Mouse (Mus musculus) spleen, postnatal 4 days (tissue): Measurements from ENCODE around the gene Olfr525.

ENCODE experiments used
- DNase-seq, 2 experiments: peaks; one replicate each; pipeline ENCODE4 v3.0.0; 2022; ENCODE audit warnings: low spot score in 2 of 2

The Olfr525 gene

GRCm38 (mm10) chr7:140320558-140320957 lies at the start of gene Olfr525:
Gene Olfr525 (plus strand): TSS chr7:140320858.
- peak in 1 of 2 experiments; percentile 49 for DNase-seq

- DNase-seq = peak in 1 of 2 experiments; percentile 54
Measured at GRCm38 (mm10) chr7:140295746-140296145, 24.9 kb upstream of the Olfr525 start.

GRCm38 (mm10) chr7:140296876-140297275 lies 23.8 kb upstream of the Olfr525 start:
- no peak for DNase-seq

- DNase-seq = no peak
Measured at GRCm38 (mm10) chr7:140299416-140299815, 21.2 kb upstream of the Olfr525 start.

GRCm38 (mm10) chr7:140319861-140320385 lies 735 bp upstream of the Olfr525 start:
- no peak for DNase-seq

GRCm38 (mm10) chr7:140321135-140321534 lies 477 bp downstream of the Olfr525 start:
- DNase-seq = peak in 1 of 2 experiments; percentile 26

- DNase-seq = no peak
Measured at GRCm38 (mm10) chr7:140329766-140330304, 9.2 kb downstream of the Olfr525 start.

- DNase-seq = no peak
Measured at GRCm38 (mm10) chr7:140333717-140334116, 13.1 kb downstream of the Olfr525 start, which contains the start of gene Olfr527. Gene Olfr527 (plus strand): TSS chr7:140334017.

- DNase-seq = no peak
Measured at GRCm38 (mm10) chr7:140361571-140361970, 40.9 kb downstream of the Olfr525 start, which contains the start of gene Olfr60. Gene Olfr60 (minus strand): TSS chr7:140361671.

- DNase-seq = no peak
Measured at GRCm38 (mm10) chr7:140374300-140374699, 53.6 kb downstream of the Olfr525 start.

GRCm38 (mm10) chr7:140376231-140376630 lies 55.6 kb downstream of the Olfr525 start, which contains the start of gene Olfr530:
Gene Olfr530 (minus strand): TSS chr7:140376331.
- no peak for DNase-seq

- no peak for DNase-seq
Measured at GRCm38 (mm10) chr7:140376911-140377310, 56.3 kb downstream of the Olfr525 start.
